Mouse (Mus musculus): ENCODE results near the gene Olfr543. TPM values are rescaled to one million over a fixed set of nuclear protein-coding genes. Genes with fewer than 3 reads are reported as not detected.

The Olfr543 gene
- polyA plus RNA-seq (2014; fragmentation: Nextera tagmentation; extraction: Ambion mirVana): 0.31 and 0.97 TPM in 2 replicates

DNA sequence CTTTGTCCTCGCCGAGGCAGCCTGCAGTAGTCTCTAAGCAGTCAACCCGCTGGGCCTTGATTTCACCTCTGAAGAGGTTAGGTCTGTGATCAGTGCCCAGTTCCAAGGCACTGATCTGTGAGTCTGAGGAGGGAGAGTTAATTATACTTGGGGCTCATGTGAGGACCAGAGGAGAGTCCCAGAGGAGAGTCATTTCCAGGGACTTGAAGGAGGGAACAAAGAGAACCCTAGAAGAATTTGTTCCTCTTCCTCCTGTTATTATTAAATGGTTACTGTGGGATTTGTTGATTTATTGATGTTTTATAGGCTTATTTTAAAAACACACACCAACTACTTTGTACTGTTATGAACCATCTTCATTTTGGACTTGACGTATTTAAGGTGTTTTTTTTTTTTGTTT, at the start of gene Olfr543:
Olfr543 (minus strand) TSS at position 101 of the 400 bp plus-strand sequence.
- Histone ChIP-seq H3K4me3 (ENCODE audit: low read depth, low read length) (no peak within 1 kb of the TSS), H3K9me3 (ENCODE audit: control insufficient read depth, low read length) (no peaks in the 10 kb centered on the region), H3K4me1 (ENCODE audit: control insufficient read depth, insufficient read depth, low read length) (no peaks in the 10 kb centered on the region), H3K27ac (replicated peaks; ENCODE audit: low read depth, low read length) (no peak within 1 kb of the TSS), H3K4me2 (ENCODE audit: low read depth, low read length) (no peak within 1 kb of the TSS), H3K9ac (ENCODE audit: low read depth, low read length) (no peak within 1 kb of the TSS), H3K36me3 (ENCODE audit: control insufficient read depth, insufficient read depth, low read length) (no peaks in the 10 kb centered on the region), H3K27me3 (replicated peaks; ENCODE audit: control insufficient read depth, insufficient read depth, low read length) (no peaks in the 10 kb centered on the region)
- ATAC-seq (ENCODE audit: low read depth) (no peak), DNase-seq (ENCODE audit: low spot score) (no peak)
- WGBS: 92% methylated on average over 4 of the region's 4 CpGs

DNA sequence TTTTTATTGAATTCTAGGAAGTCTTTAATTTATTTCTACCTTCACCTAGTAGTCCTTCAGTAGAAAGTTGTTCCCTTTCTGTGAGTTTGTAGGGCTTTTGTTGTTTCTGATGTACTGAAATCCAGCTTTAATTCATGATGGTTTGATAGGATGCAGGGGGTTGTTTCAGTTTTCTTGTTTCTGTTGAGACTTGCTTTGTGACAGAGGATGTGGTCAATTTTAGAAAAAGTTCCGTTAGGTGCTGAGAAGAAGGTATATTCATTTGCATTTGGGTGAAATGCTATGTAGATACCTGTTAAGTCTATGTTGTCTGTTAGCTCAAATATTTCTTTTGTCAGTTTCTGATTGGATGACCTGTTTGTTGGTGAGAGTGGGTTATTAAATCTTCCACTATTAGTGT, 47.6 kb upstream of the Olfr543 start:
- H3K36me3 ChIP-seq (ENCODE audit: control insufficient read depth, insufficient read depth, low read length): no peaks in the 10 kb centered on the region
- no peaks in the 10 kb centered on the region for H3K9me3 ChIP-seq (ENCODE audit: control insufficient read depth, low read length)
- H3K4me1 ChIP-seq (ENCODE audit: control insufficient read depth, insufficient read depth, low read length): no peaks in the 10 kb centered on the region
- H3K27ac ChIP-seq (replicated peaks; ENCODE audit: low read depth, low read length): no peak overlapping the region
- WGBS: 76% methylated on average over 1 of the region's 1 CpGs
- no peak overlapping the region for H3K4me2 ChIP-seq (ENCODE audit: low read depth, low read length)
- H3K4me3 ChIP-seq (ENCODE audit: low read depth, low read length): no peak overlapping the region
- H3K27me3 ChIP-seq (replicated peaks; ENCODE audit: control insufficient read depth, insufficient read depth, low read length): no peaks in the 10 kb centered on the region
- DNase-seq (ENCODE audit: low spot score) (no peak), ATAC-seq (ENCODE audit: low read depth) (no peak)
- no peak overlapping the region for H3K9ac ChIP-seq (ENCODE audit: low read depth, low read length)

DNA sequence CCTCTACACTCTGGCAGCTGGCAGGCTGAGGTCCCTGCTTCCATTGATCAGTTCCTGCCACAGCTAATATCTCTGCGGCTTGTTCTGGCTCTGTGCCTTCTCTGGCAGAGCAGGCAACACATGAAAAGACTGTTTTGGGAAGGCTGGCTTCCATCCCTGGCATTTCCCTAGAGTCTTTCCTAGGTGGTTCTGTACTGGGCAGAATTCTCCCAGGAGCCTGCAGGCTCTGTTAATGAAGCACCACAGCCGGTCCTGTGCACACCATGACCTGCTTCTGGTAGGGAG, 35.5 kb upstream of the Olfr543 start:
- no peak overlapping the region for H3K27ac ChIP-seq (replicated peaks; ENCODE audit: low read depth, low read length)
- H3K9ac ChIP-seq (ENCODE audit: low read depth, low read length): no peak overlapping the region
- H3K27me3 ChIP-seq (replicated peaks; ENCODE audit: control insufficient read depth, insufficient read depth, low read length): peaks cover 13% of the 10 kb centered on the region; the same call in 1 of the 2 replicates
- ATAC-seq (ENCODE audit: low read depth) (no peak), DNase-seq (ENCODE audit: low spot score) (peak; percentile 14)
- WGBS: 76% methylated on average over 2 of the region's 2 CpGs
- H3K4me3 ChIP-seq (ENCODE audit: low read depth, low read length): no peak overlapping the region
- H3K9me3 ChIP-seq (ENCODE audit: control insufficient read depth, low read length): no peaks in the 10 kb centered on the region
- no peak overlapping the region for H3K4me2 ChIP-seq (ENCODE audit: low read depth, low read length)
- no peaks in the 10 kb centered on the region for H3K36me3 ChIP-seq (ENCODE audit: control insufficient read depth, insufficient read depth, low read length)
- H3K4me1 ChIP-seq (ENCODE audit: control insufficient read depth, insufficient read depth, low read length): peaks cover 9% of the 10 kb centered on the region

DNA sequence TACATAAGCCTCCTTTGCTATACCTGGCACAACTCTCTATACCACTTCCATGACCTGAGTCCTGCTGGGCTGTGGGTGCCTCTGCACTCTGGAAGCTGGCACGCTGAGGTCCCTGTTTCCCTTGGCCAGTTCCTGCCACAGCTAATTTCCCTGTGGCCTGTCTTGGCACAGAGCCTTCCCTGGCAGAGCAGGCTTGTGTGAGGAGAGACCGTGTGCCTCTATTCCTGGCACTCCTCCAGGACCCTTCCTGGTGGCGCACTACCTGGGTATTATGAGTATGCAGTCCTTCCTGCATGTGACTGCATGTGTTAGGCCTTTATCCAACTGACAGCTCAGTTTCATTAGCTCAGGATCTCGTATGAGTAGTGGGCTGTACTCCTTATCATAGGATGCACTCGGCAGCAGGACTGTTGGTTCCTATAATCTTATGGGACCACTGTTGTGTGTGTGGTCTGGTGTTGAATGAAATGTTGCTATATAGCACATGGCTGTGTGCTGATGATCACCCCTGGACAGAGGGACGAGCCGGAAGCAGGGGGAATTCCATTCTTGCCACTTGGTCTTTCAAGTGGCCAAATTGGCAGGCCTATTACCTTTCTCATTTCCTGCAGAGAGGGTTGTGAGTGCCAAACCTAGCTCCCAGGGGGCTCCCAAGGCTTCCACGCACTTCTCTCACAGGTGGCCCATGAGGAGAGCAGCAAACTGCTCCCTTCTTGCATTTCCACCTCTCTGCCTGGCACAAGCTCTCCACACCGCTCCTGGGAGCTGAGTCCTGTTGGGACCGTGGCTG, 35.0 kb upstream of the Olfr543 start:
- H3K27me3 ChIP-seq (replicated peaks; ENCODE audit: control insufficient read depth, insufficient read depth, low read length): peaks cover 13% of the 10 kb centered on the region; the same call in 1 of the 2 replicates
- 45% methylated on average over 10 of the region's 10 CpGs for WGBS

DNA sequence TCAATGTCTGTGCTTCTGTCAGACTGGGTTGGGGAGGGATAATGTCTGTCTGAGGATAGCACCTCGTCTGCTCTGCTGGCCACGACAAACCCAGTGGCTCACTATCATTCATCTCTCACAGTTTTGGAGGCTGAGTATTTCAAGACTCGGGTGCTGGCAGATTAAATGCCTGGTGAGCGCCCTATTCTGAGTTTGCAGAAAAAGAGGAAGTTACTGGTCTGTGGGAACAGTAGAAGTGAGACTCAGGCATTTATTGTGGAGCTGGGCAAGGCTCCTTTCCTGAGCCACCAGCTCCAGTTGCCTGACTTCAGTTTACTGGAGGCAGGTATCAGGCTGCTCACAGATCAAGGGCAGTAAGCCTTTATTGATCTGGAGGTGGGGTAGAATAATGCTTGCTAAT, 32.7 kb upstream of the Olfr543 start:
- H3K4me3 ChIP-seq (ENCODE audit: low read depth, low read length): no peak overlapping the region
- H3K9me3 ChIP-seq (ENCODE audit: control insufficient read depth, low read length): no peaks in the 10 kb centered on the region
- DNase-seq (ENCODE audit: low spot score) (no peak), ATAC-seq (ENCODE audit: low read depth) (no peak)
- H3K9ac ChIP-seq (ENCODE audit: low read depth, low read length): no peak overlapping the region
- no peak overlapping the region for H3K4me2 ChIP-seq (ENCODE audit: low read depth, low read length)
- peaks cover 9% of the 10 kb centered on the region for H3K4me1 ChIP-seq (ENCODE audit: control insufficient read depth, insufficient read depth, low read length)
- no peak overlapping the region for H3K27ac ChIP-seq (replicated peaks; ENCODE audit: low read depth, low read length)
- no peaks in the 10 kb centered on the region for H3K36me3 ChIP-seq (ENCODE audit: control insufficient read depth, insufficient read depth, low read length)
- peaks cover 13% of the 10 kb centered on the region; the same call in 1 of the 2 replicates for H3K27me3 ChIP-seq (replicated peaks; ENCODE audit: control insufficient read depth, insufficient read depth, low read length)
- 69% methylated on average over 4 of the region's 4 CpGs for WGBS

More for the DNA sequence above, 35.0 kb upstream of the Olfr543 start:
- Histone ChIP-seq H3K9ac (ENCODE audit: low read depth, low read length) (no peak overlapping the region), H3K9me3 (ENCODE audit: control insufficient read depth, low read length) (no peaks in the 10 kb centered on the region), H3K27ac (replicated peaks; ENCODE audit: low read depth, low read length) (no peak overlapping the region), H3K36me3 (ENCODE audit: control insufficient read depth, insufficient read depth, low read length) (no peaks in the 10 kb centered on the region), H3K4me1 (ENCODE audit: control insufficient read depth, insufficient read depth, low read length) (peaks cover 9% of the 10 kb centered on the region), H3K4me2 (ENCODE audit: low read depth, low read length) (no peak overlapping the region), H3K4me3 (ENCODE audit: low read depth, low read length) (no peak overlapping the region)
- DNase-seq (ENCODE audit: low spot score): peak; percentile 48
- ATAC-seq (ENCODE audit: low read depth): peak; percentile 34; the same call in 1 of the 2 replicates

DNA sequence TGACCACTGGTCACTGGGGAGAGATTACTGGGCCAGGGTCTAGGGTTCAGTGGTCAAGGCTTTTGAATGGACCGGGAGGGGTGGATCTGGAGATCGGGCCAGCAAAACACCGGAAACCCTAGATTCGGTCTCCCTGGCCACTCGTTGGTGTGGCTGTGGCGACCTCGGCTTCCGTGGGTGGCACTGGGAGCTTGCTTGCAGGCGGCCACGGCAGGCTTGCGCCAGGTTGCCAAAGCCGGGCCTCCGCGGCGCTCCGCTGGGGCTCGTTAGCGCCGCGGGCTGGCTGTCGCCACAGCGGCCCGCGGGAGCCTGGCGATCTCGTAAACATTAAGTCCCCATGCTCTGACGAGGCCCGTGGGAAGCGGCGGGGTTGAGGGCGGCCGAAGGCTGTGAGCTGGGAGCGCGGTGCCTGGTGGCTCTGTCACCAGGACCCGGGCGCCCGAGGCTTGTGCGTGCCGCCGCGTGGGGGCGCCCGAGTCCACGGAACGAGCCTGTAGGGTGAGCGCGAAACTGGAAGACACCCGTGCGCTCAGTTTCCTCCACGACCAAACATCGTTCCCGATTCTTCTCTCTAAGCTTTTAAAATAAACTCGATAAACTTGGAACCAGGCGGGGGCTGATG, 31.4 kb upstream of the Olfr543 start:
- DNase-seq (ENCODE audit: low spot score) (peak; percentile 86), ATAC-seq (ENCODE audit: low read depth) (peak; percentile 94)
- H3K36me3 ChIP-seq (ENCODE audit: control insufficient read depth, insufficient read depth, low read length): no peaks in the 10 kb centered on the region
- peaks cover 13% of the 10 kb centered on the region; the same call in 1 of the 2 replicates for H3K27me3 ChIP-seq (replicated peaks; ENCODE audit: control insufficient read depth, insufficient read depth, low read length)
- peak overlapping the region; percentile 92 for H3K4me2 ChIP-seq (ENCODE audit: low read depth, low read length)
- no peaks in the 10 kb centered on the region for H3K9me3 ChIP-seq (ENCODE audit: control insufficient read depth, low read length)
- H3K27ac ChIP-seq (replicated peaks; ENCODE audit: low read depth, low read length): no peak overlapping the region
- peaks cover 9% of the 10 kb centered on the region for H3K4me1 ChIP-seq (ENCODE audit: control insufficient read depth, insufficient read depth, low read length)
- 1% methylated on average over 43 of the region's 54 CpGs for WGBS
- H3K4me3 ChIP-seq (ENCODE audit: low read depth, low read length): peak overlapping the region; percentile 49
- H3K9ac ChIP-seq (ENCODE audit: low read depth, low read length): peak overlapping the region; percentile 73

DNA sequence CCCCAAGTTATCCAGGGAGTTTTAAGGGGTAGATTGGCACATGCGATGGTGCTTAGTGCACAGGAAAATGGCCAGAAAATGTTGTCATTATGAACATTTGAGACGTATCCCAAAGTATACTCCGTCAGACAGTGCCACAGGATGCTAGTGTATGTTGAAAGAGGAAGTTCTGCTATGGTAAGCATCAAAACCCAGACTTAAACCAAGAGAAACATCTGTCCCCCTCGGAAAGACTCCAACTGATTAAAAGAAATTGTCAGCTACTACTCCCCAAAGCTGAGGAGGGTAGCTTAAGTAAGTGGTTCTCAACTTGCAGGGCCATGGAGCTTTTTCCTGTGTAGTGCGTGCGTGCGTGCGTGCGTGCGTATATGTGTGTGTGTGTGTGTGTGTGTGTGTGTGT, 30.4 kb upstream of the Olfr543 start:
- 83% methylated on average over 10 of the region's 10 CpGs for WGBS
- ATAC-seq (ENCODE audit: low read depth): no peak
- Histone ChIP-seq H3K27ac (replicated peaks; ENCODE audit: low read depth, low read length) (no peak overlapping the region), H3K27me3 (replicated peaks; ENCODE audit: control insufficient read depth, insufficient read depth, low read length) (peaks cover 13% of the 10 kb centered on the region; the same call in 1 of the 2 replicates), H3K4me3 (ENCODE audit: low read depth, low read length) (no peak overlapping the region), H3K36me3 (ENCODE audit: control insufficient read depth, insufficient read depth, low read length) (no peaks in the 10 kb centered on the region), H3K4me1 (ENCODE audit: control insufficient read depth, insufficient read depth, low read length) (peaks cover 9% of the 10 kb centered on the region), H3K4me2 (ENCODE audit: low read depth, low read length) (no peak overlapping the region), H3K9ac (ENCODE audit: low read depth, low read length) (no peak overlapping the region), H3K9me3 (ENCODE audit: control insufficient read depth, low read length) (no peaks in the 10 kb centered on the region)
- no peak for DNase-seq (ENCODE audit: low spot score)

DNA sequence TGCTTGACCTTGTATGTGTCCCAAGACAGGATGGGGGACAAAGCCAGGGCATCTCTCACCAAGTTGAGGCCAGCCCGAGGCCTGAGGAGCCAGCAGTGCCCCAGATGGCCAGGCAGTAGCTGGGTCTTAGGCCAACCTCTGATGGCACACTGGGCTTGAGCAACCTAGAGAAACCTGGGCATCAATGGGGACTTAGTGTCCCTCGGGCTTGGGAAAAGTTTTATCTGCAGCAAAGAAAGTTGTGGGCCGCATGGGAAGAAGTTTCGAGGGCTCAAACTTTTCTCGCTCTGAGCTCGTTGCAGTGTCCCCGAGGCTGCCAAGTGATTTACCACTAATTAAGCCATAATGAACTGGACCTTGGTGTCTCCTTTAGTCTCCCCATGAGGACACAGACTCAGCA, 28.2 kb upstream of the Olfr543 start:
- H3K27ac ChIP-seq (replicated peaks; ENCODE audit: low read depth, low read length): no peak overlapping the region
- H3K4me2 ChIP-seq (ENCODE audit: low read depth, low read length): no peak overlapping the region
- H3K9me3 ChIP-seq (ENCODE audit: control insufficient read depth, low read length): no peaks in the 10 kb centered on the region
- H3K9ac ChIP-seq (ENCODE audit: low read depth, low read length): no peak overlapping the region
- H3K4me3 ChIP-seq (ENCODE audit: low read depth, low read length): no peak overlapping the region
- H3K36me3 ChIP-seq (ENCODE audit: control insufficient read depth, insufficient read depth, low read length): no peaks in the 10 kb centered on the region
- H3K4me1 ChIP-seq (ENCODE audit: control insufficient read depth, insufficient read depth, low read length): peaks cover 5% of the 10 kb centered on the region; the same call in 1 of the 2 replicates
- no peak for ATAC-seq (ENCODE audit: low read depth)
- no peak for DNase-seq (ENCODE audit: low spot score)
- WGBS: 78% methylated on average over 7 of the region's 7 CpGs
- H3K27me3 ChIP-seq (replicated peaks; ENCODE audit: control insufficient read depth, insufficient read depth, low read length): peaks cover 13% of the 10 kb centered on the region; the same call in 1 of the 2 replicates
